Mouse (Mus musculus) small intestine, adult 2 months (tissue): ENCODE data around the gene Phlpp2.
A peak's percentile ranks its signal among the peaks of the same experiment; 100 is the strongest.

Experiments
- CTCF ChIP-seq: fragments of 200-500 bp; IDR thresholded peaks from 2 replicates; pipeline ENCODE4 v1.5.1; 2012; ENCODE audit warnings: low read depth, mild to moderate bottlenecking, control low read depth, inconsistent platforms, low read length, moderate library complexity, mixed read lengths; ENCODE audit not compliant: insufficient replicate concordance, insufficient read length; ENCODE audit errors: extremely low read depth
- POLR2A ChIP-seq: fragments of 200-500 bp; IDR thresholded peaks from 2 replicates; pipeline ENCODE4 v1.6.1; 2012; ENCODE audit warnings: low read depth, mild to moderate bottlenecking, control low read depth, inconsistent platforms, low read length, moderate library complexity

DNA sequence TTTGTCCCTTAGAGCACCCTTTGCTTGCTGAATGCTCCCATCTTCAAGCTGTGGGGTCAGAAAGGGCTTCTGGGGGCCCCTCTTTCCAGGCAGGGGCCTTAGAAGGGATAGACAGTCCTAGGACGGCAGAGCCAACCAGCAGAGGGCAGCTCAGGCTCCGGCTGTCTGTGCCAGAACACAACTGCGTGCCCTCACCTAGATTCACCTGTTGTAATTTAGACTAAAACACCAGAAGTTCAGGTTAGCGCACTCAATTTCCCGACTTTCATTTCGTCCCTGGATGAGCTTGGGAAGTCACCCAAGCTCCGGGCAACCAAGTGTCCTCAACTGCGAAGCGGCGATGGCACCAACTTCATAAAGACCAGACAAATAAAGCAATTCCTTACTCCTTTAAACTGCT is 100.5 kb downstream of the Phlpp2 start:
- peak; percentile 40; the same call in 1 of the 2 replicates for TF ChIP-seq CTCF
- TF ChIP-seq POLR2A = no peak
